Mouse (Mus musculus) embryonic fibroblast, embryonic 13.5 days (primary cell): ENCODE results near the gene D10Jhu81e.

Experiments used
- CTCF ChIP-seq: IDR thresholded peaks from 2 replicates; pipeline ENCODE4 v1.5.1; 2011; ENCODE audit warnings: mild to moderate bottlenecking, control low read depth, low read length, moderate library complexity, borderline replicate concordance; ENCODE audit not compliant: insufficient read depth
- POLR2A ChIP-seq: IDR thresholded peaks from 2 replicates; pipeline ENCODE4 v1.6.1; 2011; ENCODE audit warnings: low read depth, mild to moderate bottlenecking, control low read depth, low read length, moderate library complexity

DNA sequence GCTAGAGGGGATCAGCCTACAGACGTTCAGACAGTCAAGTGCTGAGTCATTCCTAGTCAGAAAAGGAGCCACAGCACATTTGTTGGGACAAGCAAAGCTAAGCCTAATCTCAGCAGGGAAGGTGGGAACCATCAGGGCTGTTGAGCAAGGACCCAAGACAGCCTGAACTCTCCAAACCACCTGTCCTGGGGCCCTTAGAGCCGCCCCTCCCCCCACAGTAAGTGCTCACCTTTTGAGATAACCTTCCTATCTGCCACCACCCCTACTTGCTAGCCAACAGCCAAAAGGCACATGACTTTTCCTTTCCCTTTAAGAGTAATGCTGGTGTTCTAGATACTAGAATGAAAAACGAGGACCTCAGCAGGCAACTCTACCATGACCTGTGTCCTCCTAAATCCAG lies 14.0 kb upstream of the D10Jhu81e start:
- TF ChIP-seq CTCF: no peak
- TF ChIP-seq POLR2A: no peak
